Mouse (Mus musculus): Measurements from ENCODE around the gene Coil.
"Not testable (repeated sequence)": the region's sequence is repeated elsewhere in the genome, so short reads cannot be mapped to it uniquely, and the experiment has no call there.

The Coil gene

GRCm38 (mm10) chr11:89005473-89005872 is 35.4 kb downstream of the Coil start:
- no peak for DNase-seq (ENCODE audit: low spot score)

GRCm38 (mm10) chr11:89006404-89006803 is 36.4 kb downstream of the Coil start:
- no peak for DNase-seq (ENCODE audit: low spot score)

- no peak for DNase-seq (ENCODE audit: low spot score)
Measured at GRCm38 (mm10) chr11:89007582-89007981, 37.5 kb downstream of the Coil start.

DNA sequence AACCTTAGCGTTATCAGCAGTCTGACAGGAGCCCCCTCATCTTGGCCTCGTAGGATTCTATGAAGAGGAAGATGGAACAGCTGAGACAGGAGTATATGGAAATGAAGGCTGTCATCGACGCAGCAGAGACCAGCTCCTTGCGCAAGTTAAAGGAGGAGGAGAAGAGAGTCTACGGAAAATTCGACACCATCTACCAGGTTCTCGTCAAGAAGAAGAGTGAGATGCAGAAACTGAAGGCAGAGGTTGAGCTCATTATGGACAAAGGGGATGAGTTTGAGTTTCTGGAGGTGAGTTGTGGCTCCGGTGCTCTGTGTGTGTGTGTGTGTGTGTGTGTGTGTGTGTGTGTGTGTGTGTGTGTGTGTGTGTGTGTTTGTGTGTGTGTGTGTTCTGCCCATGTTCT is 39.0 kb downstream of the Coil start:
- DNase-seq (ENCODE audit: low spot score), result no peak

- peak; percentile 22 for DNase-seq (ENCODE audit: low spot score)
Measured at GRCm38 (mm10) chr11:89009496-89009895, 39.4 kb downstream of the Coil start.

- no peak for DNase-seq (ENCODE audit: low spot score)
Measured at GRCm38 (mm10) chr11:89012241-89012640, 42.2 kb downstream of the Coil start.

- no peak for DNase-seq (ENCODE audit: low spot score)
Measured at GRCm38 (mm10) chr11:89017514-89018182, 47.6 kb downstream of the Coil start.

- no peak for DNase-seq (ENCODE audit: low spot score)
Measured at GRCm38 (mm10) chr11:89020681-89021305, 50.7 kb downstream of the Coil start.

- no peak for DNase-seq (ENCODE audit: low spot score)
Measured at GRCm38 (mm10) chr11:89021687-89022086, 51.6 kb downstream of the Coil start.

- DNase-seq (ENCODE audit: low spot score), result no peak
Measured at GRCm38 (mm10) chr11:89022120-89022731, 52.2 kb downstream of the Coil start.

DNA sequence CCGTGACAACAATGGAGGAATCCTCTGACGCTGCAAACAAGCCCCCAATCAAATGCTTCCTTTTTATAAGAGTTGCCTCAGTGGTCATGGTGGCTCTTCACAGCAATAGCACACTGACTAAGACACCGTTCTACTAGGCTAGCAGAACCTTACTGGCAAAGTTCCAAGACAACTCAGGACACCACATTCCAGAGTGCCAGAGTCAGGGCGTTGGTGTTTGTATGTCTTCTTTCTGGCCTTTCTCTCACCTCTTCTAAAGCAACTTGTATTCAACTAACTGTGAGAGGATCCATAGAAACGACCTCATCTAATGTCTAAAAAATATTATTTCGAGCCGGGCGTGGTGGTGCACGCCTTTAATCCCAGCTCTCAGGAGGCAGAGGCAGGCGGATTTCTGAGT is 53.4 kb downstream of the Coil start:
- no peak for DNase-seq (ENCODE audit: low spot score)

DNA sequence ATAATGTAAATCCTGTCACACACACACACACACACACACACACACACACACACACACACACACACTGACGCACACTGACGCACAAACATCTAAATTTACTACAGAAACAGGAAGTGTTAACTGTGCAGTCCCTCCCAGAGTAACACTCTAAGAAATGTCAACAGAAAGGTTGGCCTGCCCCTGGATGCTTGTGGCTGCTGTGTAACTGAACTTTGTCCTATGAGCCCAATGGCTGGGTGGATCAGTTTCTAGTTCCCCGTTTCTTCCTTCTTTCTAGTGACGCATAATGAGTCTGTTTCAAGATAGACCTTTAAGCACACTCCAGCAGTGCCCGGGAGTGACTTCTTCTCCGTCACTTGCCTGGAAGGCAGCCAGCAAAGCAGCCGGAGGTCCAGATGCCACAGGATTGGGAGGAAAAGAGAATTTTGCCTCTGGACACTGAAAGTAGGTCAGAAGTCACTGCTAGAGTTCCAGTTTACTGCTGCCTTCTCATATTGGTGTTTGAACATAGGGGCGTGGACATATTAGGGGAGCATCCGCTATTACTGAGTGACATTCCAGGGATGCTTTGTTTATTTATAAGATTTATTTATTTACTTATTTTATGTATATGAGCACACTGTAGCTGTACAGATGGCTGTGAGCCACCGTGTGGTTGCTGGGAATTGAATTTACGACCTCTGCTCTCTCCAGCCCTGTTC is 54.3 kb downstream of the Coil start:
- peak; percentile 88 for DNase-seq (ENCODE audit: low spot score)

GRCm38 (mm10) chr11:89025603-89026002 is 55.6 kb downstream of the Coil start:
- no peak for DNase-seq (ENCODE audit: low spot score)

DNA sequence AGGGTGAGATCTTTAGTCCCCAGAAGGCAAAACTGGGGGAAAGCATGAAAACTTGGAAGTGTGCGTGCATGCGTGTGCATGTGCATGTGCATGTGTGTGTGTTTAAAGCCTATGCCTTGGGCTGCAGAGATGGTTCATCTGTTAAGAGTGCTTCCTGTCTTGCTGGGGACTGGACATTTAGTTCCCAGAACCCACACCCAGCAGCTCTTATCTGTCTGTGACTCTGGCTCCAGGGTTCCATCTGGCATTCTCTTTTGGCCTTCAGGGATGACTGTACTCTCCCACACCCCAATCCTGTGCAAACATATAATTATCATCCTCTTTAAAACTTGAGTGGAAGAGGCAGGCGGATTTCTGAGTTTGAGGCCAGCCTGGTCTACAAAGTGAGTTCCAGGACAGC is 56.1 kb downstream of the Coil start:
- no peak for DNase-seq (ENCODE audit: low spot score)

GRCm38 (mm10) chr11:89027955-89028361 is 57.9 kb downstream of the Coil start:
- no peak for DNase-seq (ENCODE audit: low spot score)

DNA sequence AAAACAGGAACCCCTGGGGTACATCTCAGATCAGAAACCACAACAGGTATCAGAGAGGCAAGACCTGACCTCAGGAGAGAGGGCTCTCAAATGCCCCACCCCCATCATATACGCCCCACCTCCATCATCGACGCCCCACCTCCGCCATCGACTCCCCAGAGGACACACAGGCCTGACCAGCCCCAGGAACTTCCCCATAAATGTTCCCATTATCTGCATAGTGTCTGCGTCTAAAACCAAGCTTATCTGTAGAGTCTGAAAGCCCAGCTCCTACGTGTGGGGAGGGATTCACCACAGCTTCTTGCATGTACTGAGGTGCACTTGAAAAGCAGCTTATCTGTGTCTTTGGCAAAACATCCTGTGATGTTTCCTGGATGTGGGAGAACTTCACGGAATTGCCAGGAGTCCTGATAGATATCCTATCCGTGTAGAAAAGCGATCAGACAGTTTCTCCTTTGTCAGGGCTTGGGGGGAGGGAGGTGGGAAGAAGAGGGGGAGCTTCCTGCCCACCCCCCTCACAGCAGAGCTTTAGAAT is 58.9 kb downstream of the Coil start:
- DNase-seq (ENCODE audit: low spot score), result no peak

DNA sequence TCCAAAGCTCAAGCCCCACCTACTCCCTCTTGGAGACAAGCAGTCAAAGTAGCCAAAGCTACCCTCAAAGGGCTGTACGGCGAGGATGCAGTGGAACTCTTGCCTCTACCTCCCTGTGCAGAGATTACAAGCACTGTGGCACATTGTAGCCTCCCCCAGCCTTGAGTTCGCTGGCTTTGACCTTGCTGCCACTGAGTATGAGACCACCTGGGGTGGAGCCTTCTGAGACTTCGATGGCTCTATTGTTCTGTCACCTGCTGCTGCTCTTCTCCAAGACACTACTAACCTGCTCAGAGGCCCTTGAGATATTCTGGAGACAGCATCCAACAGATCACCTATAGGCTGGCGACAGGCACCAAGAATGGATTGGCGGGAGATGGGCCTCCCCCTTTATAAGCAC is 60.5 kb downstream of the Coil start:
- DNase-seq (ENCODE audit: low spot score), result no peak

GRCm38 (mm10) chr11:89031189-89031588 is 61.1 kb downstream of the Coil start:
- no peak for DNase-seq (ENCODE audit: low spot score)

DNA sequence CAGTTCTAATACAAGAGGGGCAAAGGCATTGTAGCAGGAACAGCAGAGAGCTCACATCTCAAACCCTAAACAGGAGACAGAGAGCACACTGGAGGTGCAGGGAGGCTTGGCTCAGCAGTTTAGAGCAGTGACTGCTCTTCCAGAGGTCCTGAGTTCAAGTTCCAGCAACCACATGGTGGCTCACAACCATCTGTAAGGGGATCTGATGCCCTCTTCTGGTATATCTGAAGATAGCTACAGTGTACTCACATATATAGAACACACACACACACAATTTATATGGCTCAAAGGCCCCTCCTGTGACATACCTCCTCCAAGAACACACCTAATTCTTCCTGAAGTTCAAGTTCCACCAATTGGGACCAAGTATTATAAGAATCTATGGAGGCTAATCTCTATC is 64.5 kb downstream of the Coil start:
- no peak for DNase-seq (ENCODE audit: low spot score)

DNA sequence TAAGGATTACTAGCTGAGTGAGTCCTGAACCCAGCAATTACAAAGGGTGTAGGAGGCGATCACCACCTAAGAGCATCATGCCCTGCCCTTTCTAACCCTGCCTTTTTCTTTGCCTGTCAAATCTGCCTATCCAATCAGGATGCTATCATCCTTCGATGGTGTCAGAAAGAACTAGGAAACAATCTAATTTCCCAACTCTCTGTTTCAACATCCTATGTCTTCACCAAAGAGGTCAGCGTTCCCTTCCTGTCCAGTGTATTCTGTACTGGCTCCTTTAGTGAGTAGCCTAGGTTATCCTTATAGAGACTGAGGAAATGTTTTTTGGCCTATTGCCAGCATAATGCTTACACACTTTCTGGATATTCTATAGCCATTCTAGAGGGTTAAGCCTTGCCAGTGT is 65.5 kb downstream of the Coil start:
- no peak for DNase-seq (ENCODE audit: low spot score)

GRCm38 (mm10) chr11:89038496-89038895 is 68.4 kb downstream of the Coil start:
- DNase-seq (ENCODE audit: low spot score), result no peak

GRCm38 (mm10) chr11:89039325-89039724 is 69.3 kb downstream of the Coil start:
- peak; percentile 46 for DNase-seq (ENCODE audit: low spot score)

GRCm38 (mm10) chr11:89041073-89041472 is 71.0 kb downstream of the Coil start:
- DNase-seq (ENCODE audit: low spot score), result not testable (repeated sequence)

Measured in MN1 (cell line).